Comparison of ENCODE assay signal across 9 mouse cellular contexts in the genomic region with DNA sequence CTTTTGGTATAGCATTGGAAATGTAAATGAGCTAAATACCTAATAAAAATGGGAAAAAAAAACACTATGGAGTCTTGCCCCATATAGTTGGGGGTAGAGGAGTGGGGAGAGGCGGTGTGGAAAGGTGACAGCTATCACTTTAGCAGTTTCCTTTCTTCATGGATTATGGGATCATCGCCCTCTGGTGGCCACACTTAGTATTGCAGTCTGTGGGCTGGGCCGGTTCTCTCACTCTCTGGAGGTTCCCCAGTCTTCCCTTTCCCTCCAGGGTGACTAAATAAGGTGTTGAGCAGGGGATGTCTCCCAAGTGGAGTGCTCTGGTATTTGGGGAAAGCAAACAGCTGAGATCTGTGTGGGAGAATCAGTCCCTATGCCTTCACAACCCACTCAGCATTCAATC. TPM values are rescaled to one million over a fixed set of nuclear protein-coding genes. Genes with fewer than 3 reads are reported as not detected.
DNase-seq lines count a peak whose midpoint lies in the region; ATAC-seq lines count a peak whose summit lies in the region.
"Had no signal": no experiment of that assay in that cellular context is flagged by ENCODE, and none has a peak within 500 bp of the region (broad histone marks: within the 10 kb centered on the region; RNA-seq: fewer than 3 reads in every experiment).

No protein-coding gene starts in this region.

- WGBS in limb, embryonic 11.5 days: 9% methylated on average over 3 of the region's 3 CpGs
- WGBS in neural tube, embryonic 13.5 days: 5% methylated on average over 3 of the region's 3 CpGs

- H3K27ac ChIP-seq in limb, embryonic 11.5 days (replicated peaks; ENCODE audit: low read depth, low read length): no peak overlapping the region
- no peak overlapping the region for H3K27ac ChIP-seq in neural tube, embryonic 13.5 days (replicated peaks)
- H3K27ac ChIP-seq: embryonic facial prominence, embryonic 15.5 days had no signal

- no peaks in the 10 kb centered on the region for H3K4me1 ChIP-seq in limb, embryonic 11.5 days (ENCODE audit: control insufficient read depth, insufficient read depth, low read length)
- H3K4me1 ChIP-seq in neural tube, embryonic 13.5 days (replicated peaks): no peaks in the 10 kb centered on the region
- H3K4me1 ChIP-seq: embryonic facial prominence, embryonic 15.5 days had no signal

- no peaks in the 10 kb centered on the region for H3K36me3 ChIP-seq in limb, embryonic 11.5 days (ENCODE audit: control insufficient read depth, insufficient read depth, low read length)
- H3K36me3 ChIP-seq in neural tube, embryonic 13.5 days: no peaks in the 10 kb centered on the region
- H3K36me3 ChIP-seq: embryonic facial prominence, embryonic 15.5 days had no signal

- no peak overlapping the region for H3K4me3 ChIP-seq in limb, embryonic 11.5 days (ENCODE audit: low read depth, low read length)
- no peak overlapping the region for H3K4me3 ChIP-seq in neural tube, embryonic 13.5 days
- H3K4me3 ChIP-seq: embryonic facial prominence, embryonic 15.5 days had no signal

- no peaks in the 10 kb centered on the region for H3K9me3 ChIP-seq in limb, embryonic 11.5 days (ENCODE audit: control insufficient read depth, low read length)
- H3K9me3 ChIP-seq in neural tube, embryonic 13.5 days: no peaks in the 10 kb centered on the region
- H3K9me3 ChIP-seq: embryonic facial prominence, embryonic 15.5 days had no signal

- H3K4me2 ChIP-seq in limb, embryonic 11.5 days (ENCODE audit: low read depth, severe bottlenecking): no peak overlapping the region
- no peak overlapping the region for H3K4me2 ChIP-seq in neural tube, embryonic 13.5 days
- H3K4me2 ChIP-seq: embryonic facial prominence, embryonic 15.5 days had no signal

- H3K9ac ChIP-seq in limb, embryonic 11.5 days (ENCODE audit: low read length): no peak overlapping the region
- no peak overlapping the region for H3K9ac ChIP-seq in neural tube, embryonic 13.5 days
- H3K9ac ChIP-seq: embryonic facial prominence, embryonic 15.5 days had no signal

- H3K27me3 ChIP-seq in limb, embryonic 11.5 days (ENCODE audit: control insufficient read depth, insufficient read depth, low read length): no peaks in the 10 kb centered on the region
- H3K27me3 ChIP-seq in neural tube, embryonic 13.5 days: no peaks in the 10 kb centered on the region
- H3K27me3 ChIP-seq: embryonic facial prominence, embryonic 15.5 days had no signal

- ATAC-seq in limb, embryonic 11.5 days (ENCODE audit: insufficient number of reproducible peaks, low FRiP score, low TSS enrichment, low read depth): no peak
- ATAC-seq in neural tube, embryonic 13.5 days (ENCODE audit: low read depth): peak; percentile 57; the same call in 1 of the 2 replicates

- DNase-seq in 3T3-L1 (ENCODE audit: low read depth, low spot score): peak; percentile 81
- peak; percentile 63 for DNase-seq in T-cell, adult 2 months (ENCODE audit: low spot score)
- peak; percentile 74 to 84 for DNase-seq in cerebellum, postnatal 25 days
- DNase-seq in gastrocnemius, adult 18-20 months (ENCODE audit: low spot score): peak; percentile 78
- DNase-seq in kidney, adult 8-10 months: peak; percentile 31 to 81
- DNase-seq in limb, embryonic 11.5 days (ENCODE audit: low spot score): peak; percentile 84
- peak; percentile 34 to 52 for DNase-seq in thymus, adult 18-20 months

RNA-seq across cellular contexts. Expression of gene Kifc3, which starts 33.1 kb away (rescaled TPM):
- total RNA-seq in gastrocnemius, adult 18-20 months (2021): 10 to 100 TPM in 1 of 2 experiments, 1 to 10 TPM in 1; 8.7 to 14.5 TPM
- 7.3 and 10.1 TPM in 2 replicates for polyA plus RNA-seq in limb, embryonic 11.5 days (2014; fragmentation: Nextera tagmentation; extraction: Ambion mirVana)
- 17.8 and 21.5 TPM in 2 replicates for polyA plus RNA-seq in neural tube, embryonic 13.5 days (2015; fragmentation: Nextera tagmentation; extraction: Ambion mirVana)
